Mouse (Mus musculus): Measurements from ENCODE around the gene Uqcc2. TPM values are rescaled to one million over a fixed set of nuclear protein-coding genes. Genes with fewer than 3 reads are reported as not detected.
A peak's percentile ranks its signal among the peaks of the same experiment; 100 is the strongest.

The Uqcc2 gene
- polyA plus RNA-seq, 1 experiment: 148 TPM

GRCm38 (mm10) chr17:27141971-27142450 lies 8.3 kb upstream of the Uqcc2 start:
- Histone ChIP-seq H3K4me1 (ENCODE audit: control insufficient read depth, insufficient read depth, low read length) (peaks cover 32% of the 10 kb centered on the region), H3K4me3 (ENCODE audit: insufficient read depth, low read length) (no peak overlapping the region), H3K27ac (ENCODE audit: insufficient read depth, low read length) (peak overlapping the region; percentile 74)
- TF ChIP-seq CTCF (IDR thresholded peaks at IDR 0.05; ENCODE audit: borderline replicate concordance, insufficient read depth, low read length) (no peak), POLR2A (IDR thresholded peaks at IDR 0.05; ENCODE audit: low read depth, low read length) (peak; percentile 61)

- TF ChIP-seq POLR2A (IDR thresholded peaks at IDR 0.05; ENCODE audit: low read depth, low read length): no peak
- TF ChIP-seq CTCF (IDR thresholded peaks at IDR 0.05; ENCODE audit: borderline replicate concordance, insufficient read depth, low read length): no peak
Observed at GRCm38 (mm10) chr17:27140262-27140661, 6.5 kb upstream of the Uqcc2 start.

GRCm38 (mm10) chr17:27139304-27139703 lies 5.6 kb upstream of the Uqcc2 start:
- peaks cover 23% of the 10 kb centered on the region for H3K4me1 ChIP-seq (ENCODE audit: control insufficient read depth, insufficient read depth, low read length)
- H3K4me3 ChIP-seq (ENCODE audit: insufficient read depth, low read length): no peak overlapping the region
- no peak for TF ChIP-seq CTCF (IDR thresholded peaks at IDR 0.05; ENCODE audit: borderline replicate concordance, insufficient read depth, low read length)
- TF ChIP-seq POLR2A (IDR thresholded peaks at IDR 0.05; ENCODE audit: low read depth, low read length): no peak
- 0 out of 2 replicates have a peak overlapping the region, but pooled peaks have one; percentile 0 for H3K27ac ChIP-seq (ENCODE audit: insufficient read depth, low read length)

More at GRCm38 (mm10) chr17:27140262-27140661, 6.5 kb upstream of the Uqcc2 start:
- Histone ChIP-seq H3K4me1 (ENCODE audit: control insufficient read depth, insufficient read depth, low read length) (peaks cover 19% of the 10 kb centered on the region), H3K4me3 (ENCODE audit: insufficient read depth, low read length) (no peak overlapping the region), H3K27ac (ENCODE audit: insufficient read depth, low read length) (peak overlapping the region; percentile 50)

- Histone ChIP-seq H3K27ac (ENCODE audit: insufficient read depth, low read length) (no peak overlapping the region), H3K4me1 (ENCODE audit: control insufficient read depth, insufficient read depth, low read length) (peaks cover 18% of the 10 kb centered on the region), H3K4me3 (ENCODE audit: insufficient read depth, low read length) (no peak overlapping the region)
- TF ChIP-seq CTCF (IDR thresholded peaks at IDR 0.05; ENCODE audit: borderline replicate concordance, insufficient read depth, low read length) (no peak), POLR2A (IDR thresholded peaks at IDR 0.05; ENCODE audit: low read depth, low read length) (no peak)
Observed at GRCm38 (mm10) chr17:27138396-27138795, 4.7 kb upstream of the Uqcc2 start.

- peaks cover 16% of the 10 kb centered on the region for H3K4me1 ChIP-seq (ENCODE audit: control insufficient read depth, insufficient read depth, low read length)
- H3K27ac ChIP-seq (ENCODE audit: insufficient read depth, low read length): no peak overlapping the region
- TF ChIP-seq POLR2A (IDR thresholded peaks at IDR 0.05; ENCODE audit: low read depth, low read length): no peak
- no peak for TF ChIP-seq CTCF (IDR thresholded peaks at IDR 0.05; ENCODE audit: borderline replicate concordance, insufficient read depth, low read length)
- no peak overlapping the region for H3K4me3 ChIP-seq (ENCODE audit: insufficient read depth, low read length)
Observed at GRCm38 (mm10) chr17:27134715-27135114, 999 bp upstream of the Uqcc2 start.

- no peak for TF ChIP-seq CTCF (IDR thresholded peaks at IDR 0.05; ENCODE audit: borderline replicate concordance, insufficient read depth, low read length)
- no peak for TF ChIP-seq POLR2A (IDR thresholded peaks at IDR 0.05; ENCODE audit: low read depth, low read length)
- Histone ChIP-seq H3K4me3 (ENCODE audit: insufficient read depth, low read length) (no peak overlapping the region), H3K27ac (ENCODE audit: insufficient read depth, low read length) (no peak overlapping the region; the same call in 1 of the 2 replicates), H3K4me1 (ENCODE audit: control insufficient read depth, insufficient read depth, low read length) (peaks cover 12% of the 10 kb centered on the region)
Observed at GRCm38 (mm10) chr17:27134187-27134586, 471 bp upstream of the Uqcc2 start.

- H3K27ac ChIP-seq (ENCODE audit: insufficient read depth, low read length): no peak overlapping the region
- TF ChIP-seq CTCF (IDR thresholded peaks at IDR 0.05; ENCODE audit: borderline replicate concordance, insufficient read depth, low read length) (no peak), POLR2A (IDR thresholded peaks at IDR 0.05; ENCODE audit: low read depth, low read length) (no peak)
- peaks cover 12% of the 10 kb centered on the region for H3K4me1 ChIP-seq (ENCODE audit: control insufficient read depth, insufficient read depth, low read length)
- no peak overlapping the region for H3K4me3 ChIP-seq (ENCODE audit: insufficient read depth, low read length)
Observed at GRCm38 (mm10) chr17:27132238-27132637, 1.5 kb downstream of the Uqcc2 start.

- no peak overlapping the region for H3K27ac ChIP-seq (ENCODE audit: insufficient read depth, low read length)
- H3K4me1 ChIP-seq (ENCODE audit: control insufficient read depth, insufficient read depth, low read length): peaks cover 12% of the 10 kb centered on the region
- TF ChIP-seq CTCF (IDR thresholded peaks at IDR 0.05; ENCODE audit: borderline replicate concordance, insufficient read depth, low read length) (no peak), POLR2A (IDR thresholded peaks at IDR 0.05; ENCODE audit: low read depth, low read length) (no peak)
- no peak overlapping the region for H3K4me3 ChIP-seq (ENCODE audit: insufficient read depth, low read length)
Observed at GRCm38 (mm10) chr17:27131240-27131665, 2.5 kb downstream of the Uqcc2 start.

- H3K4me3 ChIP-seq (ENCODE audit: insufficient read depth, low read length): no peak overlapping the region
- no peak overlapping the region for H3K27ac ChIP-seq (ENCODE audit: insufficient read depth, low read length)
- peaks cover 12% of the 10 kb centered on the region for H3K4me1 ChIP-seq (ENCODE audit: control insufficient read depth, insufficient read depth, low read length)
- TF ChIP-seq CTCF (IDR thresholded peaks at IDR 0.05; ENCODE audit: borderline replicate concordance, insufficient read depth, low read length): no peak
Observed at GRCm38 (mm10) chr17:27130246-27130645, 3.5 kb downstream of the Uqcc2 start.

- no peak overlapping the region for H3K27ac ChIP-seq (ENCODE audit: insufficient read depth, low read length)
- no peak for TF ChIP-seq POLR2A (IDR thresholded peaks at IDR 0.05; ENCODE audit: low read depth, low read length)
- no peak for TF ChIP-seq CTCF (IDR thresholded peaks at IDR 0.05; ENCODE audit: borderline replicate concordance, insufficient read depth, low read length)
- peaks cover 9% of the 10 kb centered on the region for H3K4me1 ChIP-seq (ENCODE audit: control insufficient read depth, insufficient read depth, low read length)
- H3K4me3 ChIP-seq (ENCODE audit: insufficient read depth, low read length): no peak overlapping the region
Observed at GRCm38 (mm10) chr17:27129819-27130218, 3.9 kb downstream of the Uqcc2 start.
